Mouse (Mus musculus): ENCODE data around the gene Cybb.
A peak's percentile ranks its signal among the peaks of the same experiment; 100 is the strongest.
"Not testable (repeated sequence)": the region's sequence is repeated elsewhere in the genome, so short reads cannot be mapped to it uniquely, and the experiment has no call there.

Gene Cybb

GRCm38 (mm10) chrX:9487671-9488070 lies at the start of gene Cybb:
Gene Cybb (minus strand): TSS chrX:9487771.
- no peak for DNase-seq (ENCODE audit: low spot score in 2 of 2)

GRCm38 (mm10) chrX:9536881-9537280 lies 49.3 kb upstream of the Cybb start:
- DNase-seq (ENCODE audit: low spot score in 2 of 2), result no peak

GRCm38 (mm10) chrX:9519969-9520368 lies 32.4 kb upstream of the Cybb start:
- peak in 1 of 2 experiments; percentile 14 for DNase-seq (ENCODE audit: low spot score in 2 of 2)

- not testable (repeated sequence) for DNase-seq (ENCODE audit: low spot score in 2 of 2)
Observed at GRCm38 (mm10) chrX:9517531-9517930, 30.0 kb upstream of the Cybb start.

- not testable (repeated sequence) for DNase-seq (ENCODE audit: low spot score in 2 of 2)
Observed at GRCm38 (mm10) chrX:9475036-9475435, 12.5 kb downstream of the Cybb start.

GRCm38 (mm10) chrX:9474440-9474839 lies 13.1 kb downstream of the Cybb start:
- no peak for DNase-seq (ENCODE audit: low spot score in 2 of 2)

- DNase-seq (ENCODE audit: low spot score in 2 of 2), result no peak
Observed at GRCm38 (mm10) chrX:9473768-9474167, 13.8 kb downstream of the Cybb start.

- peak; percentile 7 to 18 for DNase-seq (ENCODE audit: low spot score in 2 of 2)
Observed at GRCm38 (mm10) chrX:9470811-9471388, 16.7 kb downstream of the Cybb start.

GRCm38 (mm10) chrX:9469100-9469499 lies 18.5 kb downstream of the Cybb start:
- no peak for DNase-seq (ENCODE audit: low spot score in 2 of 2)

- DNase-seq (ENCODE audit: low spot score in 2 of 2), result no peak
Observed at GRCm38 (mm10) chrX:9467020-9467419, 20.6 kb downstream of the Cybb start.

GRCm38 (mm10) chrX:9465890-9466289 lies 21.7 kb downstream of the Cybb start:
- no peak for DNase-seq (ENCODE audit: low spot score in 2 of 2)

GRCm38 (mm10) chrX:9462671-9463070 lies 24.9 kb downstream of the Cybb start:
- DNase-seq (ENCODE audit: low spot score in 2 of 2), result no peak

- DNase-seq (ENCODE audit: low spot score in 2 of 2), result no peak
Observed at GRCm38 (mm10) chrX:9461399-9461798, 26.2 kb downstream of the Cybb start.

- DNase-seq (ENCODE audit: low spot score in 2 of 2), result no peak
Observed at GRCm38 (mm10) chrX:9460387-9460930, 27.1 kb downstream of the Cybb start.

GRCm38 (mm10) chrX:9452375-9452774 lies 35.2 kb downstream of the Cybb start:
- no peak for DNase-seq (ENCODE audit: low spot score in 2 of 2)

GRCm38 (mm10) chrX:9447284-9447683 lies 40.3 kb downstream of the Cybb start:
- no peak for DNase-seq (ENCODE audit: low spot score in 2 of 2)

- DNase-seq (ENCODE audit: low spot score in 2 of 2), result no peak
Observed at GRCm38 (mm10) chrX:9441102-9441501, 46.5 kb downstream of the Cybb start.

- DNase-seq (ENCODE audit: low spot score in 2 of 2), result no peak
Observed at GRCm38 (mm10) chrX:9440556-9440955, 47.0 kb downstream of the Cybb start.

GRCm38 (mm10) chrX:9439257-9439656 lies 48.3 kb downstream of the Cybb start:
- no peak for DNase-seq (ENCODE audit: low spot score in 2 of 2)

- no peak for DNase-seq (ENCODE audit: low spot score in 2 of 2)
Observed at GRCm38 (mm10) chrX:9413889-9414288, 73.7 kb downstream of the Cybb start.
